Comparison of ENCODE assay signal across 22 mouse cellular contexts in the genomic region with DNA sequence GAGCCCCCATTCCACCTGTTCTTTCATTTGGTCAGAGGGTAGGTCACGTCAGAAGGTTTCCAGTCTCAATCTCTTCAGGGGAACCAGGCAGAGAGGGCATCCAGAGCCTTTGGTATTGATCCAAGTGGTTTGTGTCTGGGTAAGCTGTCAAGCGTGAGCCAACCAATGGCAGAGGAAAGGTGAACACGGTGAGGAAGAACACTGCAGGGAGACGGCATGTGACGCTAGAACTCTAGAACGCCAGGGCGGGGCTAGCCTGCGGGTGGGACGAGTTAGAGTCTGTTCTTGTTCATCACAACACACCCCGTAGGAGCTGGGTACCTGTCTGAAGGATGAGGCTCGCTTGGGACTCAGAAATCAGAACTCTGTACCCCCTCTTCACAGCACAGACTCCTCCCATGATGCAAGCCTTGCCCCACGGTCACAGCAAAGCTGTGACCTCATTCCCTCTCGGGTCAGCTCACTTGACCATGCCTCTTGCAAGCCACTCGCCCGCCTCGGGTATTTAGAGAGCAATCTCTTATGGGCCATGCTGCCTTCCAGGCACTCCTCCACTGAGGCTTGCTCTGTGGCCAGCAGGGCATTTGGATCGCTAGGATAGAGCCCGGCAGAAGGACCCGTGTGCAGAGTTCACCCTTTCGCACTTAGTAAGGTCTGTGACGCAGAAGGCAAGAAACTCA.
DNase-seq lines count a peak whose midpoint lies in the region; ATAC-seq and TF ChIP-seq lines count a peak whose summit lies in the region.
"Had no signal": no experiment of that assay in that cellular context is flagged by ENCODE, and none has a peak within 500 bp of the region (broad histone marks: within the 10 kb centered on the region; RNA-seq: fewer than 3 reads in every experiment).

No protein-coding gene starts in this region.

- ATAC-seq in heart, embryonic 12.5 days (ENCODE audit: insufficient number of reproducible peaks, low FRiP score): no peak
- no peak for ATAC-seq in activated CD4-positive, CD25-positive, alpha-beta regulatory T cell, adult 4 months
- ATAC-seq: CD4-positive, CD25-positive, alpha-beta regulatory T cell, adult 4 months; forebrain, postnatal 0 days; hindbrain, postnatal 0 days; intestine, embryonic 16.5 days had no signal

- H3K9ac ChIP-seq in heart, adult 2 months (ENCODE audit: low read depth, low read length): no peak overlapping the region
- H3K9ac ChIP-seq in heart, embryonic 12.5 days: 0 out of 2 replicates have a peak overlapping the region, but pooled peaks have one; percentile 8
- H3K9ac ChIP-seq: forebrain, postnatal 0 days; liver, embryonic 15.5 days had no signal

- H3K79me2 ChIP-seq in heart, adult 2 months (replicated peaks; ENCODE audit: control insufficient read depth, insufficient read depth, low read length): no peaks in the 10 kb centered on the region

- no peaks in the 10 kb centered on the region for H3K27me3 ChIP-seq in heart, adult 2 months (ENCODE audit: control insufficient read depth, insufficient read depth, low read length)
- no peaks in the 10 kb centered on the region; the same call in 1 of the 2 replicates for H3K27me3 ChIP-seq in heart, embryonic 12.5 days (replicated peaks)

- peak overlapping the region; percentile 18 for H3K27ac ChIP-seq in heart, adult 2 months
- no peak overlapping the region for H3K27ac ChIP-seq in heart, embryonic 12.5 days (ENCODE audit: poor library complexity, severe bottlenecking)
- H3K27ac ChIP-seq: hindbrain, postnatal 0 days; left cerebral cortex, adult 2 months; limb, embryonic 10.5 days; liver, embryonic 15.5 days; stomach, postnatal 0 days had no signal

- H3K36me3 ChIP-seq in heart, adult 2 months (ENCODE audit: control insufficient read depth, insufficient read depth, low read length): no peaks in the 10 kb centered on the region
- no peaks in the 10 kb centered on the region for H3K36me3 ChIP-seq in heart, embryonic 12.5 days
- H3K36me3 ChIP-seq: liver, embryonic 15.5 days had no signal

- no peak overlapping the region for H3K4me3 ChIP-seq in heart, adult 2 months
- no peak overlapping the region for H3K4me3 ChIP-seq in heart, embryonic 12.5 days
- H3K4me3 ChIP-seq: left cerebral cortex, adult 2 months; limb, embryonic 10.5 days; liver, embryonic 15.5 days had no signal

- H3K4me1 ChIP-seq in heart, adult 2 months (ENCODE audit: control insufficient read depth, insufficient read depth, low read length): peaks cover 2% of the 10 kb centered on the region; the same call in 1 of the 2 replicates
- H3K4me1 ChIP-seq in heart, embryonic 12.5 days (replicated peaks): peaks cover 72% of the 10 kb centered on the region

- no peak for TF ChIP-seq CTCF in heart, adult 2 months (IDR thresholded peaks at IDR 0.05)

- 57% methylated on average over 21 of the region's 21 CpGs for WGBS in heart, adult 2 months
- WGBS in heart, embryonic 12.5 days: 72% methylated on average over 21 of the region's 21 CpGs

- no peaks in the 10 kb centered on the region for H3K9me3 ChIP-seq in heart, embryonic 12.5 days (replicated peaks)
- H3K9me3 ChIP-seq: limb, embryonic 10.5 days; liver, embryonic 15.5 days had no signal

- intact Hi-C loops in heart, postnatal 25 days (cut with DNase I): no loop called here
- intact Hi-C loops in heart, adult 2 months (cut with DNase I): no loop called here

- no peak for TF ChIP-seq POLR2A in heart, adult 2 months (IDR thresholded peaks at IDR 0.05; ENCODE audit: insufficient read depth, low read depth, low read length)

- no peak overlapping the region for H3K4me2 ChIP-seq in heart, embryonic 12.5 days
- H3K4me2 ChIP-seq: liver, embryonic 15.5 days had no signal

- 0 out of 2 replicates have a peak, but pooled peaks have one; percentile 12 for TF ChIP-seq EP300 in heart, adult 2 months (IDR thresholded peaks at IDR 0.05; ENCODE audit: insufficient read depth, low read depth, low read length)

- peak; percentile 57 to 69 for DNase-seq in heart, adult 18-20 months
- DNase-seq in heart, postnatal 25 days (ENCODE audit: low spot score): no peak
- peak in 1 of 2 experiments; percentile 63 for DNase-seq in heart, adult 2 months
- peak; percentile 25 for DNase-seq in lung, postnatal 10 days
- no peak for DNase-seq in urinary bladder, postnatal 10 days (ENCODE audit: low spot score)
- DNase-seq: adrenal gland, postnatal 36 days; cerebellum, adult 9-11 months; forebrain, postnatal 0 days; layer of hippocampus, adult 9-11 months; liver; midbrain, embryonic 14.5 days; thymus, adult 2 months; thymus, postnatal 4 days had no signal

Comparison
In these comparisons a context has a peak if more than half of its experiments do, and no peak if none do; other contexts are left out.
1. DNase-seq: peak in heart, adult 18-20 months (2 of 2) and lung, postnatal 10 days (single experiment); none in heart, postnatal 25 days (single experiment) and urinary bladder, postnatal 10 days (single experiment).